Mouse (Mus musculus) ES-E14 (cell line): ENCODE measurements around the gene Tmed8.

Experiments used
- CHD2 ChIP-seq: IDR thresholded peaks from 2 replicates; pipeline ENCODE4 v1.6.1; 2014; ENCODE audit warnings: mild to moderate bottlenecking, low read depth, low read length, inconsistent platforms
- MAFK ChIP-seq: IDR thresholded peaks from 2 replicates; pipeline ENCODE4 v1.6.1; 2014; ENCODE audit warnings: mild to moderate bottlenecking, low read depth, low read length, inconsistent platforms; ENCODE audit not compliant: insufficient read depth
- ZC3H11A ChIP-seq: IDR thresholded peaks from 2 replicates; pipeline ENCODE4 v1.6.1; 2012; ENCODE audit warnings: low read depth, mild to moderate bottlenecking, inconsistent platforms, low read length, borderline replicate concordance
- ZNF384 ChIP-seq: IDR thresholded peaks from 2 replicates; pipeline ENCODE4 v1.6.1; 2012; ENCODE audit warnings: low read depth, low read length, inconsistent platforms

GRCm38 (mm10) chr12:87149471-87149870 is 50.8 kb downstream of the Tmed8 start:
- TF ChIP-seq CHD2 (no peak), MAFK (no peak), ZC3H11A (no peak), ZNF384 (no peak)
